Mouse (Mus musculus): ENCODE results near the gene Jup.
"Not testable (repeated sequence)": the region's sequence is repeated elsewhere in the genome, so short reads cannot be mapped to it uniquely, and the experiment has no call there.

Gene Jup

DNA sequence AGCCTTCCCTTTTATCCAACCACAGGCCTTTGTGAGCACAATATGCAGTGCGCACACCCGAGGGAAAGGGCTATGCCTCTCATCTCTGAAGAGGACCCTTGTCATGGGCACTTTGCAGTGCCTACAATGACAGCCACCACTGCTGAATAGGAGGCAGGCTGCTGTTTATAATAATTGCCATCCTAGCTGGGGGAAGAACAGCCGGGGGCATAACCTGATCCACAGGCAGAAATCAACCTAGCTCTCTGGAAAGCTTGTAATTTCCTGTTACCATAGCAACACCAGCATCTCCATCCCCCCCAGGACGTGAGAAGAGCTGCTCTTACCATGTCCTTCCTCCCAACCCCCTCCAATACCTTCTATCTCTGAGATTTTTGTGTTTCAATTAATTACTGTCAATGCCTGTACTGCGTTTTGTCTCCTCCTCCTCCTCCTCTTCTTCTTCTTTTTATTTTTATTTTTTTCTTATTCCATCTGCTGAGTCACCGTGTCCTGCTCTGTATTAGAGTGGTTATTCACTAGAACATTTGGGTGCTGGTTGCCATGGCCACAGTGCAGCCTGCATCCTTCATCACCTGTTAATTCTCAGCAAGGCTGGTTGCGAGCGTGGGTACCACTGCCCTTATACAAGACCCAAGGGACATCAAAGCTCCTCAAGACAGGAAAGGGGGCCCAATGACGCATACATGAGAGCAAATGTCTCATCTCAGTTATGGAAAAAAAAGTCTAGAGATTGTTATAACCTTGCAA is 64.6 kb downstream of the Jup start:
- in situ Hi-C loops (cut with MboI; ENCODE audit: low pct_unique_long_range_greater_than_20kb in 1 of 2, low sequenced_read_pairs in 2 of 2, unreplicated experiment in 1 of 2): no loop called here

DNA sequence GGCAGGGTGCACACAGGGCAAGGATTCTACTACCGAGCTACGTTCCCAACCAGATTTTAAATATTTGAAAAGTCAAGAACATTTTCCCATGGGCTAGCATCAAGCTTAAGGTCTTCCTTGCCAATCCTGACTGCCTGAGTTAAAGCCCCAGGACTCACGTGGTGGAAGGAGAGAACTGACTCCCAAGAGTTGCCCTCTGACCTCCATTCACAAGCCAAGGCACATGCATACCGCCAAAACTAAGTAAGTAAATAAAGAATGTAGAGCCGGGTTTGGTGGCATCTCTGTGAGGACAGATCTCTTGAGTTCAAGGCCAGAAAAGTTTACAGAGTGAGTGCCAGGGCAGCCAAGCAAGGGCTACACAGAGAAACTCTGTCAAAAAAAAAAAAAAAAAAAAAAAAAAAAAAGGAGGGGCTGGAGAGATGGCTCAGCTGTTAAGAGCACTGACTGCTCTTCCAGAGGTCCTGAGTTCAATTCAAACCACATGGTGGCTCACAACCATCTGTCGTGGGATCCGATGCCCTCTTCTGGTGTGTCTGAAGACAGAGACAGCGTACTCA is 66.7 kb downstream of the Jup start:
- in situ Hi-C loops (cut with MboI; ENCODE audit: low pct_unique_long_range_greater_than_20kb in 1 of 2, low sequenced_read_pairs in 2 of 2, unreplicated experiment in 1 of 2): not testable (repeated sequence)

GRCm38 (mm10) chr11:100330235-100330634 is 67.3 kb downstream of the Jup start:
- in situ Hi-C loops (cut with MboI; ENCODE audit: low pct_unique_long_range_greater_than_20kb in 1 of 2, low sequenced_read_pairs in 2 of 2, unreplicated experiment in 1 of 2): no loop called here

DNA sequence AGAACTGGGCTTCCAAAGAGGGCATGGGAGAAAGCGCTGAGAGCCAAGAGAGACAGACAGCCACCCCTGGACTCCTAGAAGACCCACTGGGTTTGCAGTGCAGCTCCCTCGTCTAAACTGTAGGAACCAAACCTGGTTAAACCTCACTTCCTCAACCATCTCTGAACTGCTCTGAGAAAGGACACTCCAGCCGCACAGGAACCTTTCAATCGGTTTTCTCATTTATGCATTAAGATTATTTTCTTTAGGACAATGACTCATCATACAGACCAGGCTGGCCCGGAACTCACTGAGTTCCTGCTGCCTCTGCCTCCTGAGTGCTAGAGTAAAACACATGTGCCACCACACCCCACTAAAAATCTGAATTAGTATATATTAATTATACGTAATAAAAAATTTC is 69.8 kb downstream of the Jup start:
- in situ Hi-C loops (cut with MboI; ENCODE audit: low pct_unique_long_range_greater_than_20kb in 1 of 2, low sequenced_read_pairs in 2 of 2, unreplicated experiment in 1 of 2): no loop called here

GRCm38 (mm10) chr11:100327316-100327715 is 70.2 kb downstream of the Jup start:
- in situ Hi-C loops (cut with MboI; ENCODE audit: low pct_unique_long_range_greater_than_20kb in 1 of 2, low sequenced_read_pairs in 2 of 2, unreplicated experiment in 1 of 2): no loop called here

GRCm38 (mm10) chr11:100325062-100325629 is 72.4 kb downstream of the Jup start:
- in situ Hi-C loops (cut with MboI; ENCODE audit: low pct_unique_long_range_greater_than_20kb in 1 of 2, low sequenced_read_pairs in 2 of 2, unreplicated experiment in 1 of 2): no loop called here

DNA sequence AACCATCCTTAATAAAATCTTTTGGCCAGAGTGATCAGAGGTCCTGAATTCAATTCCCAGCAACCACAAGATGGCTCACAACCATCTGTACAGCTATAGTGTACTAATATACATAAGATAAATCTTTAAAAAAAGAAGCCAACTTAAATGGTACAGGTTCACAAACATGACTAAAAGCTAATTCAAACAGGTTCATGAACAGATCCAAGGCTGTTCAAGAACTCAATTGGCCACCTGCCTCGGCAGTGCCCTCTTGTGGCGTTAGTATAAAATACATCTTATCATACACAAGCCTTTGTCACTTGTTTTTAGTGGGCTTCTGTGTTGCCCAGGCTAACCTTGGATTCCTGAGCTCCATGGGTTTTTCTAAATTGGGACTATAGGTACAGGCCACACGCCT is 74.0 kb downstream of the Jup start:
- in situ Hi-C loops (cut with MboI; ENCODE audit: low pct_unique_long_range_greater_than_20kb in 1 of 2, low sequenced_read_pairs in 2 of 2, unreplicated experiment in 1 of 2): no loop called here

DNA sequence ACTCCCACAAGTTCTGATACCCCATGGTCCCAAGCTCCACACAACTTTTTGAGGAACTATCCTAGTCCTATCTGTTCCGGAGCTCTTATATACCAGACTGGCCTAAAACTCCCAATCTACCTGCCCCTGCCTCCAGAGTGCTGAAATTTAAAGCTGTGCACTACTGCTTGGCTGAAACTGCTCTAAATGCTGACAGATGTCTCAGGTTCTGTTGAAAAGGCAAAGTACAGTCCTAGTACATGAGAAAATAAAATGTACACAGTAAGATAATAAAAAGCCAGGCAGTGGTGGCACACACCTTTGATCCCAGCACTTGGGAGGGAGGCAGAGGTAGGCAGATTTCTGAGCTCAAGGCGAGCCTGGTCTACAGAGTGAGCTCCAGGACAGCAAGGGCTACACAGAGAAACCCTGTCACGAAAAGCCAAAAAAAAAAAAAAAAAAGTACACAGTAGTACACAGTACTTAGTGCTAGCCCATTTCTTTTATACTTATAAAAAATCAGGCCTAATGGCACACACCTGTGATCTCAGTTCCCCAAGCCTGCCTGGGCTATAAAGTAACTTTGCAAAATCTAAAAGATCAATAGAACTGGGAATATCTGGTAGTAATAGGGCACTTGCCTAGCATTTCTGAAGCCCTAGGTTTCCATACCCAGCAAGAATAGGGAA is 74.8 kb downstream of the Jup start:
- in situ Hi-C loops (cut with MboI; ENCODE audit: low pct_unique_long_range_greater_than_20kb in 1 of 2, low sequenced_read_pairs in 2 of 2, unreplicated experiment in 1 of 2): no loop called here

- in situ Hi-C loops (cut with MboI; ENCODE audit: low pct_unique_long_range_greater_than_20kb in 1 of 2, low sequenced_read_pairs in 2 of 2, unreplicated experiment in 1 of 2): not testable (repeated sequence)
Measured at GRCm38 (mm10) chr11:100321479-100322305, 75.9 kb downstream of the Jup start.

DNA sequence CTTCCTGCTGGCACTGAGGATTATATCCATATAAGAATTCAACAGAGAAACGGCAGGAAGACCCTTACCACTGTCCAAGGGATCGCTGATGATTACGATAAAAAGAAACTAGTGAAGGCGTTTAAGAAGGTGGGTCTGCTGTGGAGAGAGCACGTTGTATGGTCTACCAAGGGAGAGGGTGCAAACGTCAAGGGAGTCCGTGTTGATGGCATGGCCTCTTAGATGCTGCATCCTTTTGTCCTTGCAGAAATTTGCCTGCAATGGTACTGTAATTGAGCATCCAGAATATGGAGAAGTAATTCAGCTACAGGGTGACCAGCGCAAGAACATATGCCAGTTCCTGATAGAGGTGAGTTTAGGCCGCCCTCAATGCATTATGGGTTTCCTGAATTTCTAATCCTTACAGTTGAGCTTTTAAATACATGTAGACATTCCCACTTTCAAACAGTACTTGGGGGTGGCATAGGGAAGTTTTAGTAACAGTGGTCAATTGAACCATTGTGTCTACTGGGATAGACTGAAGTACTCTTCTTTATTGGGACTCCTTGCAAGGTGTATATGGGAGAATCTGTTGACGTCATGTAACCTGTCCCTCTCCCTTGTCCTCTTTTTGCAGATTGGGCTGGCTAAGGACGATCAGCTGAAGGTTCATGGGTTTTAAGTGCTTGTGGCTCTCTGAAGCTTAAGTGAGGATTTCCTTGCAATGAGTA is 76.7 kb downstream of the Jup start:
- in situ Hi-C loops (cut with MboI; ENCODE audit: low pct_unique_long_range_greater_than_20kb in 1 of 2, low sequenced_read_pairs in 2 of 2, unreplicated experiment in 1 of 2): not testable (repeated sequence)

DNA sequence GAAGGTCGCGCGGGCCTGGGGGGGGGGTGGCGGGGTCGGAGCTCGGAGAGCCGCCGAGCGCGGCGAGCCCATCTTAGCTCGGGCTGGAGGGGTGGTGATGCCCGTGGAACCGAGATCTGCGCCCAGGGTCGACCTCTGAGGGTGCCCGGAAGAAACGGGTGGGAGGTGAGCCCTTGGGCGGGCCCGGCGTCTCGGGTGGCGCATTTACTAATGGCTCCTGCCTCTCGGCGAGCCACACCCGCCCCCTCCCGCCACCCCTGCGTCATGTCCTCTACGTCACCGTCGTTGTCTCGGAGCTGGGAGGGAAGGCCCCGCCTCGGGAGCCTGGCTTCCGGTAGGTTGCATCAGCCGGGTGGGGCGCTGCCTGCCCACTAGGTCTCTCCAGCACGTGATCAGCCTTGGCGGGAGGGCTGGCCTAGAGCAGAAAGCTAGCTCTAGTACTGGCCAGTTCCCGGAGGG is 77.4 kb downstream of the Jup start:
- in situ Hi-C loops (cut with MboI; ENCODE audit: low pct_unique_long_range_greater_than_20kb in 1 of 2, low sequenced_read_pairs in 2 of 2, unreplicated experiment in 1 of 2): no loop called here

DNA sequence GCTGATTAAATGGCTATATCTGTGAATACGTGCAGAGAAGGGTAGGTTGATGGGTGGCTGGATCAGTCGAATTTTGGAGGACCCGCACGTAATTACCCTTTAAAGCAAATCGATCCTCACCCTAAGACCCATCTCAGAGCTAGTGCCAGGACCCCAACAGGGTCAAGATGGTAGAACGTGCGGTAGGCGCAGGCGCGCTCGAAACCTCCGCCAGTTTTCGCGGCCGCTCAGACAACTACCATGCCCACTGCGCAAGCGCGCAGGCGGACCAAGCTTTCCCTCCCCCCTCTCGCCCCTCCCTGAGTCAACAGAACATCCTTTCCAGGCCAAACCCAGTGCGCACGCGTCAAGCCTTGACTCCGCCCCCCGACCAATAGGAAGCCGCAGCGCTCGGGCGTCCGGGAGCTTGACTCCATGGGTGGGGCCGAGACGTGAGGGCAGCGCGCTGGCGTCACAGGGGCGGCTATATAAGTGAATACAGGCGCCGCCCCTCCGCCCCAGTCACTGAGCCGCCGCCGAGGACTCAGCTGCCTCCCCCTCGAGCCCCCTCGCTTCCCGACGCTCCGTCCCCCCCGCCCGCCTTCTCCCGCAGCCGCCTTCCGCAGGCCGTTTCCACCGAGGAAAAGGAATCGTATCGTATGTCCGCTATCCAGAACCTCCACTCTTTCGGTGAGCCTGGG is 77.9 kb downstream of the Jup start, which contains the start of gene Eif1:
Gene Eif1 (plus strand): TSS at position 394 of the 680 bp plus-strand sequence.
- in situ Hi-C loops (cut with MboI; ENCODE audit: low pct_unique_long_range_greater_than_20kb in 1 of 2, low sequenced_read_pairs in 2 of 2, unreplicated experiment in 1 of 2): no loop called here

Data from mouse embryonic stem cell (cell line).